Mouse (Mus musculus): Measurements from ENCODE around the gene Prss53. TPM values are rescaled to one million over a fixed set of nuclear protein-coding genes. Genes with fewer than 3 reads are reported as not detected.
"Not testable (repeated sequence)": the region's sequence is repeated elsewhere in the genome, so short reads cannot be mapped to it uniquely, and the experiment has no call there.

Prss53 gene
- polyA plus RNA-seq, 1 experiment from 2014 or later: 1.8 TPM

GRCm38 (mm10) chr7:127870136-127870821 lies 20.5 kb downstream of the Prss53 start:
- Histone ChIP-seq H3K9ac (no peak overlapping the region), H3K4me2 (no peak overlapping the region), H3K27me3 (replicated peaks) (no peaks in the 10 kb centered on the region), H3K4me3 (replicated peaks) (no peak overlapping the region), H3K9me3 (no peaks in the 10 kb centered on the region), H3K4me1 (peaks cover 18% of the 10 kb centered on the region), H3K27ac (no peak overlapping the region), H3K36me3 (peaks cover 23% of the 10 kb centered on the region)
- WGBS: 74% methylated on average over 5 of the region's 5 CpGs
- no peak for ATAC-seq (ENCODE audit: insufficient read depth, low FRiP score, low read depth)

DNA sequence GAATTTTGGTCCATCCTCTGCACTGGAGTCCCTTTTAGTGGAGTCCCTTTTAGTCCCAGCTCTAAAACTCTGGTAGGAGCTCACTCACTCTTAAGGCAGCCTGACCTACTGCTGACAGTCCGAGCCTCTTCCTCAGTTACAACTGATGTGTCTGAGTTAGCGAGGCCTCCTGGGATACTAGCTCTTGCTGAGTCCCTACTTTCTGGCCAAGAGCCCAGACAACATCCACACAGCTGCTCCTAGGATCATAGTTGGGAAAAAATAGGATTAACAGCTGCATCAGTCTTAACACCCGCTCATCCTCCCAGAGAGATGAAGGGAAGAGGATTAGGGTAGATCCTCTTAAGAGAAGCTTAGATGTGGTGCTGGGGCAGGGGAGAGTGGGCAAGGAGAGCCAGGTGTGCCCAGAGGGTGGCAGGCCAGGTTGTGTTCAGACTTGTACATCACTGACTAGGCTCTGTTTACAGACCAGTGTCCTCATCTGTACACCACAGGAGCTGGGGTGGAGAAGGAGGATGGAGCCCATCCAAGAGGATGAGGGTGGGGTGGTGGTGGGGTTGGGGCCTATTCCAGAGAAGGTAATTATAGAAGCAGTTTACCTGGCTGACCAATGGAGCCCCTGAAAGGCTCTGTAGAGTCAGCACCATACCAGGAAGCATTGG lies 21.5 kb downstream of the Prss53 start:
- Histone ChIP-seq H3K27ac (0 out of 2 replicates have a peak overlapping the region, but pooled peaks have one; percentile 1), H3K4me3 (replicated peaks) (no peak overlapping the region), H3K4me1 (peaks cover 12% of the 10 kb centered on the region), H3K9ac (no peak overlapping the region), H3K27me3 (replicated peaks) (no peaks in the 10 kb centered on the region), H3K9me3 (no peaks in the 10 kb centered on the region), H3K36me3 (peaks cover 23% of the 10 kb centered on the region), H3K4me2 (no peak overlapping the region)
- ATAC-seq (ENCODE audit: insufficient read depth, low FRiP score, low read depth): 0 out of 2 replicates have a peak, but pooled peaks have one; percentile 42
- WGBS: 51% methylated on average over 3 of the region's 3 CpGs

DNA sequence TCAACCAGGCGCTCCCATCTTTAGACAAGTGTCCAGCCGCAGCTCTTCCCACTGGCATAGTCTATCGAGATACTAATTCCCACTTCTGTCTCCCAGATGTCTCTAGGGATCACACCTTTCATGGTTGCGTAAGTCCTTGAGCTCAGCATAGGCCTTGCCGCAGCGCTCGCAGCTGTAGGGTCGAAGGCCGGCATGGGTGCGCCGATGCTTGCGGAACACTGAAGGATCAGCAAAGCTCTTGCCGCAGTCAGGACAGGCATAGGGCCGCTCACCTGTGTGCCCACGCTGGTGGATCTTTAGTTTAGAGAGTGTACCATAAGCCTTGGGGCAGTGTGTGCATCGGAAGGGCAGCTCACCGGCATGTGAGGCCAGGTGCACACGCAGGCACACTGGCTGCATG lies 23.1 kb downstream of the Prss53 start:
- no peak overlapping the region for H3K4me2 ChIP-seq
- no peak overlapping the region for H3K27ac ChIP-seq
- no peaks in the 10 kb centered on the region for H3K9me3 ChIP-seq
- H3K9ac ChIP-seq: no peak overlapping the region
- peaks cover 7% of the 10 kb centered on the region; the same call in 1 of the 2 replicates for H3K4me1 ChIP-seq
- ATAC-seq (ENCODE audit: insufficient read depth, low FRiP score, low read depth): no peak
- H3K4me3 ChIP-seq (replicated peaks): no peak overlapping the region
- H3K27me3 ChIP-seq (replicated peaks): no peaks in the 10 kb centered on the region
- peaks cover 23% of the 10 kb centered on the region for H3K36me3 ChIP-seq
- 97% methylated on average over 18 of the region's 18 CpGs for WGBS

DNA sequence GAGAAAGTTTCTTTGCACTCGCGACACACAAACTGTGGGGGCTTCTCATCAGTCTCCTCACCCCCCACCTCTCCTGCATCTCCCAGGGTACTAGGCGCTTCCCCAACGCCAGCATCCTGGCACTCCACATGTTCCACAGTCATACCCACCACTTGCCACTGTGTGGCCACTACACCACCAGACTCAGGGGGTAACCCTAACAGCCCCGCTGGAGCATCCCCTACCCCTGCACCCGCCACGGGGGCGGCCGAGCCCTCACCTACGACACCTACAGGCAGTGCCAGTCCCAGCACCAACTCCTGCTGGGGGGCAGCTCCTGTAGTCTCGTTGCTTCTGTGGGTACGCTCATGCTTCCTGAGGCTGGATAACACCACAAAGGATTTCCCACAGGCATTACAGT lies 24.3 kb downstream of the Prss53 start:
- Histone ChIP-seq H3K27ac (no peak overlapping the region), H3K4me3 (replicated peaks) (no peak overlapping the region), H3K9ac (no peak overlapping the region), H3K36me3 (peaks cover 23% of the 10 kb centered on the region), H3K9me3 (no peaks in the 10 kb centered on the region), H3K4me2 (no peak overlapping the region), H3K4me1 (peaks cover 7% of the 10 kb centered on the region; the same call in 1 of the 2 replicates), H3K27me3 (replicated peaks) (no peaks in the 10 kb centered on the region)
- 95% methylated on average over 12 of the region's 12 CpGs for WGBS
- no peak for ATAC-seq (ENCODE audit: insufficient read depth, low FRiP score, low read depth)

GRCm38 (mm10) chr7:127858258-127858657 lies 32.5 kb downstream of the Prss53 start:
- no peaks in the 10 kb centered on the region for H3K9me3 ChIP-seq
- WGBS: 82% methylated on average over 6 of the region's 6 CpGs
- H3K27ac ChIP-seq: no peak overlapping the region
- H3K27me3 ChIP-seq (replicated peaks): no peaks in the 10 kb centered on the region
- no peaks in the 10 kb centered on the region for H3K36me3 ChIP-seq
- H3K4me3 ChIP-seq (replicated peaks): no peak overlapping the region
- no peaks in the 10 kb centered on the region for H3K4me1 ChIP-seq
- H3K4me2 ChIP-seq: no peak overlapping the region
- no peak for ATAC-seq (ENCODE audit: insufficient read depth, low FRiP score, low read depth)
- no peak overlapping the region for H3K9ac ChIP-seq

DNA sequence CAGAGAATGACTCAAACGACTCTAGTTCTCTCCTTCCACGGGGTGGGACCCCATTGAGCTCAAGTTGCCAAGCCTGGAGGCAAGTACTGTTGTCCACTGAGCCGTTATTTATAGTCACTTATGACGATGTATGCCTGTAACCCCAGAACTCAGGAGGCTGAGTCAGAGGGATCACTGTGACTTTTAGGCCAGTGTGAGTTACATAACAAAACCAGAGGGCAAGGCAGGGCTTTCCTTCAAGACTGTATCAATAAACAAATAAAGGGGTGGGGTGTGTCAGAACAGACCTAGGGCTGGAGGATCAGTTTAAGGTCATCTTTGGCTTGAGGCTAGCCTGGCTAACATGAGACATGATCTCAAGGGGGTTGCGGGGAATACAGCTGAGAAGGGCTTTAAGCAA lies 39.9 kb downstream of the Prss53 start:
- Histone ChIP-seq H3K9ac (no peak overlapping the region), H3K36me3 (peaks cover 9% of the 10 kb centered on the region), H3K27me3 (replicated peaks) (no peaks in the 10 kb centered on the region), H3K27ac (no peak overlapping the region), H3K4me3 (replicated peaks) (no peak overlapping the region), H3K4me1 (no peaks in the 10 kb centered on the region), H3K4me2 (no peak overlapping the region), H3K9me3 (no peaks in the 10 kb centered on the region)
- ATAC-seq (ENCODE audit: insufficient read depth, low FRiP score, low read depth): no peak
- 51% methylated on average over 5 of the region's 5 CpGs for WGBS

DNA sequence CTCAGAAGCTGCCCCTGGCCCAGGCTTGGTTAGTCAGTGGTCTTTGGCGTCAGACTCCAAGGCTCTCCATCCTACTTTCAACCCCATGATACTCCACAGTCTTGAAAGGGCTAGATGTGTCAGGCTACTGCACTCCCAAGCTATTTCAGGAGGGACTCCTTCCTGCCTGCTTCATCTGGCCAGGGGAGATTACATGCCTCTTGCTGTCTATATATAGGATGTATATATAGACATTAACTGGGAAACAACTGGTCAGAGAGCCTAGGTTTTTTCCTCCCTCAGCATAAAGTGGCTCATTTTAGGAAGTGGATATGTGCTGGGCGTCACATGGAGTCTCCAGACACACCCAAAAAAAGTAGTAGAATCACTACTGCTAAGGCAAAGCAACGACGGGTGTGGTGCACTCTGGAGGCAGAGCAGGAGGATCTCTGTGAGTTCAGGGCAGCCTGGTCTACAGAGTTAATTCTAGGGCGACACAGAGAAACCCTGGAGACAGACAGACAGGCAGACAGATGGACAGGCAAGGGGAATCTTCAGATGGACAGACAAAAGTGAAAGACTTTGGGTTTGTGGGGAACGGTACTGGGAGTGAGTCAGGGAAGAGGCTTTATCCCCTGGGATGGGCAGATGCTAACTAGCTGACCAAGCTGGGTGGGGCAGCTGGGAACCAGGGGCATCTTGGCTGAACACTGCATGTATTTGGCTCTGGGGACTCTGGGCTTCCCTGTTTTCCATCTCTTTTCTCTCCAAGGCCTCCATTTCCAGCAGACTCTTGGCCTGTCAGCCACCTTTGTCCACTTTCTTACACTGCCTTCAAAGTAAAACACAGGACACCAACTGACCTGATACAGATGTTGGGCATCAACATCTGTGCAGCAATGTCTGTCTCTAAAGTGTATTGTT lies 40.5 kb downstream of the Prss53 start:
- Histone ChIP-seq H3K4me2 (no peak overlapping the region), H3K27ac (no peak overlapping the region), H3K4me1 (no peaks in the 10 kb centered on the region), H3K9ac (no peak overlapping the region), H3K27me3 (replicated peaks) (no peaks in the 10 kb centered on the region), H3K4me3 (replicated peaks) (no peak overlapping the region), H3K9me3 (no peaks in the 10 kb centered on the region), H3K36me3 (peaks cover 12% of the 10 kb centered on the region)
- ATAC-seq (ENCODE audit: insufficient read depth, low FRiP score, low read depth): no peak
- WGBS: 68% methylated on average over 6 of the region's 6 CpGs

GRCm38 (mm10) chr7:127842001-127842718 lies 48.6 kb downstream of the Prss53 start:
- Histone ChIP-seq H3K27ac (peak overlapping the region; percentile 91), H3K4me3 (replicated peaks) (peak overlapping the region; percentile 78), H3K36me3 (peaks cover 24% of the 10 kb centered on the region), H3K4me2 (peak overlapping the region; percentile 87), H3K9me3 (no peaks in the 10 kb centered on the region), H3K9ac (peak overlapping the region; percentile 48), H3K27me3 (replicated peaks) (no peaks in the 10 kb centered on the region), H3K4me1 (0 out of 2 replicates have a peak, but pooled peaks cover 5% of the 10 kb centered on the region)
- under 1% methylated on average over 40 of the region's 40 CpGs for WGBS
- ATAC-seq (ENCODE audit: insufficient read depth, low FRiP score, low read depth): peak; percentile 80

DNA sequence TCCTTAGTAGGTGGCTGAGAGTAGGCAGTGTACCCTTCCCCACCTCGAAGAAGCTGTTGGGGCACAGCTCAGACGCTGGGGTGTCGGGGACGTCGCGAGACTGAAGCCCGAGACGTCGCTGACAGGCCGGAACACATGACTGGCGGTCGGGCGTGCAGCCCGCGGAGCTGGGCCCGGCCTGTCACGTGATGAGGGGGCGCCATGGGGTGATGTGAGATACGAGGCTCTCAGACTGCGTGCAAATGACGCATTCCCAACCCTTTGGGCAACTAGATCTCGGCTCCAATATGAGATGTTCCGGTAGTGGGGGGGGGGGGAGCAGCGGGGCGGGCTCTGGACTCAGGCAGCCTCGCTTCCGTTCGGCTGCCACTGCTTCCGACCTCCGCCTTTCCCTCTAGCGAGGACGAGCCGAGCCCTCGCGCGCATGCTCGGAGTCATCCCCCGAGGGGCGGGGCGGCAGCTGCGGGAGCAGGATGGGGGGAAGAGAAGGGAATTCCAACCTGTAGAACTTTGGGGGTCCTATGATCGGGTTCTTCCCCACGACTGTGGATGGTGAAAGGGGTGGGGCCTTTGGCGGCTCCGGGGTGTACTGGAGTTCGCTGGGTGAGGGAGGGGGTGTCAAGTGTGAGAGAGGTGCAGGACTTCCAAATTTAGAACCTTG lies 49.3 kb downstream of the Prss53 start:
- WGBS: under 1% methylated on average over 46 of the region's 46 CpGs
- Histone ChIP-seq H3K27me3 (replicated peaks) (no peaks in the 10 kb centered on the region), H3K36me3 (peaks cover 24% of the 10 kb centered on the region), H3K4me1 (0 out of 2 replicates have a peak, but pooled peaks cover 5% of the 10 kb centered on the region), H3K9me3 (no peaks in the 10 kb centered on the region), H3K4me2 (peak overlapping the region; percentile 87), H3K9ac (peak overlapping the region; percentile 48), H3K4me3 (replicated peaks) (peak overlapping the region; percentile 78), H3K27ac (peak overlapping the region; percentile 91)
- ATAC-seq (ENCODE audit: insufficient read depth, low FRiP score, low read depth): peak; percentile 90

- ATAC-seq (ENCODE audit: insufficient read depth, low FRiP score, low read depth): no peak
- 1% methylated on average over 15 of the region's 15 CpGs for WGBS
Observed at GRCm38 (mm10) chr7:127840886-127841285, 49.9 kb downstream of the Prss53 start.

DNA sequence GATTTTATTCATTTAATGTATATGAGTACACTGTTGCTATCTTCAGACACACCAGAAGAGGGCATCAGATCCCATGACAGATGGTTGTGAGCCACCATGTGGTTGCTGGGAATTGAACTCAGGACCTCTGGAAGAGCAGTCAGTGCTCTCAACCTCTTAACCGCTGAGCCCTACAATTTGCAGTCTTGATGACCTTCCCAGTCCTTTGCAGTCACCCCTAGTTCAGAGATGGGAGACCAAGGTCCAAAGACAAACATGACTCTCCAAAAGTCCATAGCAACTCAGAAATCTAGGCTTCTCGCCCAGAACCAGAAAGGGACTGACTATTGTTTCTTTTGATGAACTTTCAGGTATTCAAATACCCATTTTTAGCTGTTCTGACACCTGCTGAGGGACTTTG lies 50.7 kb downstream of the Prss53 start:
- H3K9ac ChIP-seq; H3K4me2 ChIP-seq; H3K4me3 ChIP-seq (replicated peaks); ATAC-seq (ENCODE audit: insufficient read depth, low FRiP score, low read depth); H3K9me3 ChIP-seq; H3K4me1 ChIP-seq; H3K27ac ChIP-seq; H3K27me3 ChIP-seq (replicated peaks): not testable (repeated sequence)
- 75% methylated on average over 2 of the region's 2 CpGs for WGBS
- H3K36me3 ChIP-seq: peaks cover 15% of the 10 kb centered on the region

More at GRCm38 (mm10) chr7:127840886-127841285, 49.9 kb downstream of the Prss53 start:
- H3K4me1 ChIP-seq: 0 out of 2 replicates have a peak, but pooled peaks cover 5% of the 10 kb centered on the region
- H3K4me3 ChIP-seq (replicated peaks): peak overlapping the region; percentile 78
- peak overlapping the region; percentile 91 for H3K27ac ChIP-seq
- 0 out of 2 replicates have a peak overlapping the region, but pooled peaks have one; percentile 9 for H3K9ac ChIP-seq
- no peaks in the 10 kb centered on the region for H3K9me3 ChIP-seq
- H3K4me2 ChIP-seq: peak overlapping the region; percentile 87
- H3K36me3 ChIP-seq: peaks cover 18% of the 10 kb centered on the region
- H3K27me3 ChIP-seq (replicated peaks): no peaks in the 10 kb centered on the region

All from stomach, embryonic 15.5 days (tissue).